Mouse (Mus musculus): Measurements from ENCODE around the gene Set.

- TF ChIP-seq UBTF (IDR thresholded peaks at IDR 0.05; ENCODE audit: low read depth, low read length): no peak
- no peak for TF ChIP-seq POLR2A (IDR thresholded peaks at IDR 0.05; ENCODE audit: low read depth, low read length)
- no peak for TF ChIP-seq CTCF (conservative IDR thresholded peaks at IDR 0.05 in 1 of 2, IDR thresholded peaks at IDR 0.05 in 1 of 2; ENCODE audit: low read depth in 2 of 2, low read length in 2 of 2)
- TF ChIP-seq CHD1 (IDR thresholded peaks at IDR 0.05; ENCODE audit: low read depth, low read length): no peak
- no peak for TF ChIP-seq USF1 (IDR thresholded peaks at IDR 0.05; ENCODE audit: low read depth, low read length)
- TF ChIP-seq MAZ (IDR thresholded peaks at IDR 0.05; ENCODE audit: low read depth, low read length): no peak
- TF ChIP-seq MAX (IDR thresholded peaks at IDR 0.05; ENCODE audit: low read length): no peak
Observed at GRCm38 (mm10) chr2:30075625-30076024, 18.4 kb downstream of the Set start.

Measured in CH12.LX (cell line).